ENCODE assay signal across 26 mouse cellular contexts in the genomic region with DNA sequence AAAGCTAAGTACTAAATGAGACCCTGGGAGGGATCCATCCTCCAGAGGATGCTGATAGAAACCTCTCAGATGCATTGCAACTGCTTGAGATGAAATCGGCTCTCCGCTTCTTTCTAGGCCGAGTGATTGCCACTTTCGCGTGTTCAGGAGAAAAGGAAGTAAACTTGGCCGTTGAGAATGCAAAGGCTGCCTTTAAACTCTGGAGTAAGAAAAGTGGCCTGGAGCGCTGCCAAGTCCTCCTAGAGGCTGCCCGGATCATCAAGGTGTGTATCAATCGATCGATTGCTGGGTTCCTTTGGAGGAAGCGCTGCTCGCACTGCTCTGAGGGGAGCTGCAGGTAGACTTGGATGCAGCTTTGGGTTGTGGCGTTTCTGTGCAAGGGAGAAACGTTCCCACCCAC. TPM values are rescaled to one million over a fixed set of nuclear protein-coding genes. Genes with fewer than 3 reads are reported as not detected.
DNase-seq lines count a peak whose midpoint lies in the region; ATAC-seq and TF ChIP-seq lines count a peak whose summit lies in the region.
"Had no signal": no experiment of that assay in that cellular context is flagged by ENCODE, and none has a peak within 500 bp of the region (broad histone marks: within the 10 kb centered on the region; RNA-seq: fewer than 3 reads in every experiment).

No protein-coding gene starts in this region.

- TF ChIP-seq POLR2A in liver, adult 2 months (IDR thresholded peaks at IDR 0.05; ENCODE audit: extremely low read depth, insufficient read depth, low read length) = no peak
- TF ChIP-seq POLR2A in MEL (IDR thresholded peaks at IDR 0.05; ENCODE audit: control insufficient read depth in 1 of 2, insufficient read depth in 1 of 2, low read depth in 1 of 2, low read length in 2 of 2, poor library complexity in 1 of 2) = no peak

- 53% methylated on average over 14 of the region's 14 CpGs for WGBS in liver, adult 2 months
- 88% methylated on average over 14 of the region's 14 CpGs for WGBS in liver, embryonic 11.5 days

- no peak for ATAC-seq in liver, embryonic 11.5 days (replicated peaks; ENCODE audit: low FRiP score)
- ATAC-seq: CD4-positive, CD25-positive, alpha-beta regulatory T cell, adult 4 months; forebrain, embryonic 14.5 days; forebrain, postnatal 0 days; hindbrain, embryonic 16.5 days; Patski had no signal

- no peak overlapping the region for H3K4me2 ChIP-seq in liver, embryonic 11.5 days
- H3K4me2 ChIP-seq: embryonic facial prominence, embryonic 12.5 days; embryonic facial prominence, embryonic 15.5 days; heart, embryonic 12.5 days; heart, embryonic 15.5 days; hindbrain, embryonic 13.5 days had no signal

- no peaks in the 10 kb centered on the region for H3K9me3 ChIP-seq in liver, embryonic 11.5 days (ENCODE audit: control insufficient read depth, low read length)
- no peaks in the 10 kb centered on the region for H3K9me3 ChIP-seq in MEL (replicated peaks; ENCODE audit: insufficient read depth, low read length)
- H3K9me3 ChIP-seq: embryonic facial prominence, embryonic 12.5 days; embryonic facial prominence, embryonic 15.5 days; heart, embryonic 12.5 days; heart, embryonic 15.5 days; hindbrain, embryonic 10.5 days; hindbrain, embryonic 13.5 days had no signal

- H3K9ac ChIP-seq in liver, adult 2 months (ENCODE audit: low read depth, low read length) = no peak overlapping the region
- H3K9ac ChIP-seq in liver, embryonic 11.5 days (ENCODE audit: low read depth, low read length) = no peak overlapping the region
- peak overlapping the region; percentile 37 for H3K9ac ChIP-seq in MEL (ENCODE audit: control insufficient read depth, low read depth, low read length, poor library complexity, severe bottlenecking)
- H3K9ac ChIP-seq: embryonic facial prominence, embryonic 12.5 days; embryonic facial prominence, embryonic 15.5 days; forebrain, postnatal 0 days; heart, embryonic 12.5 days; heart, embryonic 15.5 days; hindbrain, embryonic 13.5 days had no signal

- peaks cover 35% of the 10 kb centered on the region for H3K36me3 ChIP-seq in liver, adult 2 months (ENCODE audit: control insufficient read depth, insufficient read depth, low read length)
- H3K36me3 ChIP-seq in liver, embryonic 11.5 days (ENCODE audit: control insufficient read depth, insufficient read depth, low read length) = peaks cover 24% of the 10 kb centered on the region
- H3K36me3 ChIP-seq in MEL (ENCODE audit: control insufficient read depth in 1 of 2, insufficient read depth in 2 of 2, low read length in 2 of 2) = peaks cover 9 to 15% of the 10 kb centered on the region in 2 experiments

- no peak overlapping the region for H3K27ac ChIP-seq in liver, adult 2 months (replicated peaks; ENCODE audit: insufficient read depth, low read depth, low read length)
- no peak overlapping the region for H3K27ac ChIP-seq in liver, embryonic 11.5 days (ENCODE audit: low read depth, low read length)
- peak overlapping the region; percentile 47 for H3K27ac ChIP-seq in MEL (ENCODE audit: control insufficient read depth, low read depth, low read length)
- H3K27ac ChIP-seq: embryonic facial prominence, embryonic 12.5 days; embryonic facial prominence, embryonic 15.5 days; gastrocnemius, adult 2 months; heart, embryonic 15.5 days; hindbrain, embryonic 10.5 days; hindbrain, embryonic 13.5 days had no signal

- TF ChIP-seq CTCF in liver, adult 2 months (IDR thresholded peaks at IDR 0.05; ENCODE audit: low read depth, low read length) = no peak
- no peak for TF ChIP-seq CTCF in MEL (IDR thresholded peaks at IDR 0.05 in 2 of 3, conservative IDR thresholded peaks at IDR 0.05 in 1 of 3; ENCODE audit: control insufficient read depth in 1 of 3, insufficient read depth in 1 of 3, low read depth in 2 of 3, low read length in 3 of 3, poor library complexity in 1 of 3, severe bottlenecking in 1 of 3)

- peak in 1 of 2 experiments; percentile 29; a peak in 2 of 4 replicates for TF ChIP-seq EP300 in MEL (IDR thresholded peaks at IDR 0.05; ENCODE audit: low read depth in 1 of 2, low read length in 2 of 2)

- H3K79me2 ChIP-seq in liver, adult 2 months (ENCODE audit: control insufficient read depth, insufficient read depth, low read length) = peaks cover 4% of the 10 kb centered on the region; the same call in 1 of the 2 replicates
- H3K79me2 ChIP-seq in MEL (ENCODE audit: control insufficient read depth, insufficient read depth, low read length, poor library complexity) = peaks cover 12% of the 10 kb centered on the region

- H3K27me3 ChIP-seq in liver, adult 2 months (ENCODE audit: control insufficient read depth, insufficient read depth, low read length) = no peaks in the 10 kb centered on the region
- no peaks in the 10 kb centered on the region for H3K27me3 ChIP-seq in liver, embryonic 11.5 days (replicated peaks; ENCODE audit: control insufficient read depth, insufficient read depth, low read length)
- H3K27me3 ChIP-seq in MEL (ENCODE audit: control insufficient read depth in 1 of 2, insufficient read depth in 2 of 2, low read length in 2 of 2) = no peaks in the 10 kb centered on the region
- H3K27me3 ChIP-seq: embryonic facial prominence, embryonic 12.5 days; embryonic facial prominence, embryonic 15.5 days; heart, embryonic 12.5 days; heart, embryonic 15.5 days; hindbrain, embryonic 13.5 days; Patski had no signal

- no peak for TF ChIP-seq RAD21 in MEL (IDR thresholded peaks at IDR 0.05; ENCODE audit: low read depth, low read length)

- DNase-seq in liver, adult 2 months (ENCODE audit: extremely low read depth, low read depth, low spot score) = peak; percentile 46
- DNase-seq in liver, embryonic 11.5 days (ENCODE audit: low spot score) = no peak
- peak; percentile 81 for DNase-seq in MEL (ENCODE audit: low read depth, low spot score)
- peak; percentile 56 for DNase-seq in MEL-GATA-1-ER (ENCODE audit: extremely low read depth, low read depth)
- DNase-seq in gastrocnemius, postnatal 25 days = no peak
- no peak for DNase-seq in retina, postnatal 1 day
- DNase-seq: adrenal gland, postnatal 14 days; cerebellum, adult 11 months; cerebellum, adult 2 months; cerebellum, adult 9-11 months; forebrain, postnatal 0 days; gastrocnemius, adult 2 months; gastrocnemius, postnatal 14 days; heart, adult 18-20 months; heart, postnatal 10 days; heart, postnatal 36 days had no signal

- H3K4me3 ChIP-seq in liver, adult 2 months (ENCODE audit: insufficient read depth, low read depth, low read length) = no peak overlapping the region
- H3K4me3 ChIP-seq in liver, embryonic 11.5 days (ENCODE audit: low read depth, low read length) = no peak overlapping the region
- H3K4me3 ChIP-seq in MEL (ENCODE audit: control insufficient read depth in 1 of 2, insufficient read depth in 1 of 2, low read depth in 2 of 2, low read length in 2 of 2) = peak overlapping the region in 1 of 2 experiments; percentile 6; a peak in 3 of 4 replicates
- H3K4me3 ChIP-seq: embryonic facial prominence, embryonic 12.5 days; embryonic facial prominence, embryonic 15.5 days; gastrocnemius, adult 2 months; heart, embryonic 12.5 days; heart, embryonic 15.5 days; hindbrain, embryonic 10.5 days; hindbrain, embryonic 13.5 days had no signal

- peaks cover 13% of the 10 kb centered on the region for H3K4me1 ChIP-seq in liver, adult 2 months (ENCODE audit: control insufficient read depth, insufficient read depth, low read length)
- peaks cover 11% of the 10 kb centered on the region for H3K4me1 ChIP-seq in liver, embryonic 11.5 days (replicated peaks; ENCODE audit: control insufficient read depth, insufficient read depth, low read length)
- H3K4me1 ChIP-seq in MEL (ENCODE audit: control insufficient read depth in 1 of 2, insufficient read depth in 2 of 2, low read length in 2 of 2) = peaks cover 4 to 7% of the 10 kb centered on the region in 2 experiments; a peak in 3 of 4 replicates

TF ChIP-seq in MEL, 35 proteins besides CTCF, POLR2A, EP300 and RAD21 (continues in another document):
- TF ChIP-seq MYB (IDR thresholded peaks at IDR 0.05; ENCODE audit: low read depth, low read length) = no peak
- no peak for TF ChIP-seq CHD2 (IDR thresholded peaks at IDR 0.05; ENCODE audit: low read length)
- no peak for TF ChIP-seq JUND (IDR thresholded peaks at IDR 0.05; ENCODE audit: low read depth, low read length)
- TF ChIP-seq ZC3H11A (IDR thresholded peaks at IDR 0.05; ENCODE audit: low read depth, low read length) = no peak
- no peak for TF ChIP-seq MXI1 (IDR thresholded peaks at IDR 0.05; ENCODE audit: low read depth, low read length)
- TF ChIP-seq BHLHE40 (IDR thresholded peaks at IDR 0.05; ENCODE audit: borderline replicate concordance, low read depth, low read length) = no peak
- no peak for TF ChIP-seq TBP (IDR thresholded peaks at IDR 0.05; ENCODE audit: low read depth, low read length)
- TF ChIP-seq TAL1 (IDR thresholded peaks at IDR 0.05; ENCODE audit: low read length) = no peak
- no peak for TF ChIP-seq GABPA (IDR thresholded peaks at IDR 0.05; ENCODE audit: low read depth, low read length)
- TF ChIP-seq USF2 (IDR thresholded peaks at IDR 0.05; ENCODE audit: borderline replicate concordance in 1 of 2, insufficient read depth in 1 of 2, low read depth in 1 of 2, low read length in 2 of 2) = no peak

RNA-seq across cellular contexts. Expression of gene Aldh9a1, which starts 2.6 kb away (rescaled TPM):
- 119 TPM in 2 replicates for total RNA-seq in liver, adult 2 months (2014; rRNA removed)
- 127 and 162 TPM in 2 replicates for polyA plus RNA-seq in liver, adult 2 months (2012; rRNA removed)
- 112 and 129 TPM in 2 replicates for polyA plus RNA-seq in liver, embryonic 11.5 days (2014; fragmentation: Nextera tagmentation; extraction: Ambion mirVana)
- 14.3 and 16.2 TPM in 2 replicates for total RNA-seq in MEL (2012; rRNA removed)
- 10 to 100 TPM in 1 of 2 experiments, not detected in 1; 78.2 TPM for polyA plus RNA-seq in MEL (2012; ENCODE audit: insufficient read depth in 1 of 2, insufficient read length in 2 of 2, low read depth in 1 of 2, low replicate concordance in 2 of 2, missing spikeins in 1 of 2)
- 1 to 10 TPM; 2.4 to 2.8 TPM for total RNA-seq in gastrocnemius, postnatal 25 days (2021)

RNA-seq across cellular contexts. Expression of gene Mgst3, which starts 41.2 kb away (rescaled TPM):
- 62.5 and 82.7 TPM in 2 replicates for total RNA-seq in liver, adult 2 months (2014; rRNA removed)
- 97.8 and 112 TPM in 2 replicates for polyA plus RNA-seq in liver, adult 2 months (2012; rRNA removed)
- 242 and 253 TPM in 2 replicates for polyA plus RNA-seq in liver, embryonic 11.5 days (2014; fragmentation: Nextera tagmentation; extraction: Ambion mirVana)
- total RNA-seq in MEL (2012; rRNA removed) = 16.5 and 17.0 TPM in 2 replicates
- polyA plus RNA-seq in MEL (2012; ENCODE audit: insufficient read depth in 1 of 2, insufficient read length in 2 of 2, low read depth in 1 of 2, low replicate concordance in 2 of 2, missing spikeins in 1 of 2) = 10 to 100 TPM in 1 of 2 experiments, not detected in 1; 33.2 TPM
- 10 to 100 TPM; 84.7 to 94.2 TPM for total RNA-seq in gastrocnemius, postnatal 25 days (2021)

RNA-seq across cellular contexts. Expression of gene Tmco1, which starts 44.2 kb away (rescaled TPM):
- 142 and 162 TPM in 2 replicates for total RNA-seq in liver, adult 2 months (2014; rRNA removed)
- 70.2 and 71.5 TPM in 2 replicates for polyA plus RNA-seq in liver, adult 2 months (2012; rRNA removed)
- polyA plus RNA-seq in liver, embryonic 11.5 days (2014; fragmentation: Nextera tagmentation; extraction: Ambion mirVana) = 104 and 116 TPM in 2 replicates
- 126 and 128 TPM in 2 replicates for total RNA-seq in MEL (2012; rRNA removed)
- 100 to 1,000 TPM in 1 of 2 experiments, not detected in 1; 110 TPM for polyA plus RNA-seq in MEL (2012; ENCODE audit: insufficient read depth in 1 of 2, insufficient read length in 2 of 2, low read depth in 1 of 2, low replicate concordance in 2 of 2, missing spikeins in 1 of 2)
- total RNA-seq in gastrocnemius, postnatal 25 days (2021) = 10 to 100 TPM; 32.6 to 41.3 TPM

Comparison
In these comparisons a context has a peak if more than half of its experiments do, and no peak if none do; other contexts are left out.
1. DNase-seq: peak in liver, adult 2 months (single experiment), MEL (single experiment) and MEL-GATA-1-ER (single experiment); none in liver, embryonic 11.5 days (single experiment), gastrocnemius, postnatal 25 days (single experiment) and retina, postnatal 1 day (single experiment).